Mouse (Mus musculus) neural tube, embryonic 10.5 days (tissue): ENCODE results near the gene Cfap61.
"Not testable (repeated sequence)": the region's sequence is repeated elsewhere in the genome, so short reads cannot be mapped to it uniquely, and the experiment has no call there.

Experiments used
- DNase-seq: peaks from one replicate; pipeline ENCODE4 v3.0.0-alpha.2; 2017; ENCODE audit warnings: low spot score; ENCODE audit errors: extremely low spot score

Cfap61 gene

GRCm38 (mm10) chr2:145934339-145935231, at the start of gene Cfap61, which contains the start of gene Crnkl1:
TSS of gene Cfap61 (plus strand) at chr2:145934784.
TSS of gene Crnkl1 (minus strand) at chr2:145935014.
- DNase-seq, result peak; percentile 97

- no peak for DNase-seq
Measured at GRCm38 (mm10) chr2:145884913-145885785, 49.4 kb upstream of the Cfap61 start.

- no peak for DNase-seq
Measured at GRCm38 (mm10) chr2:145887937-145888765, 46.4 kb upstream of the Cfap61 start.

- no peak for DNase-seq
Measured at GRCm38 (mm10) chr2:145888766-145889480, 45.7 kb upstream of the Cfap61 start.

- no peak for DNase-seq
Measured at GRCm38 (mm10) chr2:145890571-145890970, 44.0 kb upstream of the Cfap61 start.

- DNase-seq, result no peak
Measured at GRCm38 (mm10) chr2:145893756-145894155, 40.8 kb upstream of the Cfap61 start.

- DNase-seq, result no peak
Measured at GRCm38 (mm10) chr2:145898106-145898505, 36.5 kb upstream of the Cfap61 start.

GRCm38 (mm10) chr2:145900318-145900717, 34.3 kb upstream of the Cfap61 start:
- not testable (repeated sequence) for DNase-seq

- DNase-seq, result no peak
Measured at GRCm38 (mm10) chr2:145901861-145902260, 32.7 kb upstream of the Cfap61 start, which contains the start of gene Naa20. TSS of gene Naa20 (plus strand) at chr2:145902099.

GRCm38 (mm10) chr2:145903061-145903901, 31.3 kb upstream of the Cfap61 start:
- DNase-seq, result peak; percentile 92

GRCm38 (mm10) chr2:145903983-145904616, 30.5 kb upstream of the Cfap61 start:
- DNase-seq, result no peak

- no peak for DNase-seq
Measured at GRCm38 (mm10) chr2:145905156-145905555, 29.4 kb upstream of the Cfap61 start.

- not testable (repeated sequence) for DNase-seq
Measured at GRCm38 (mm10) chr2:145905884-145906283, 28.7 kb upstream of the Cfap61 start.

- no peak for DNase-seq
Measured at GRCm38 (mm10) chr2:145920941-145921650, 13.5 kb upstream of the Cfap61 start.

GRCm38 (mm10) chr2:145936975-145937374, 2.4 kb downstream of the Cfap61 start:
- DNase-seq, result no peak

GRCm38 (mm10) chr2:145941403-145941802, 6.8 kb downstream of the Cfap61 start:
- no peak for DNase-seq

- no peak for DNase-seq
Measured at GRCm38 (mm10) chr2:145944286-145944685, 9.7 kb downstream of the Cfap61 start.

- DNase-seq, result no peak
Measured at GRCm38 (mm10) chr2:145948402-145948954, 13.9 kb downstream of the Cfap61 start.
